Mouse (Mus musculus): Measurements from ENCODE around the gene Krt18.

The Krt18 gene

DNA sequence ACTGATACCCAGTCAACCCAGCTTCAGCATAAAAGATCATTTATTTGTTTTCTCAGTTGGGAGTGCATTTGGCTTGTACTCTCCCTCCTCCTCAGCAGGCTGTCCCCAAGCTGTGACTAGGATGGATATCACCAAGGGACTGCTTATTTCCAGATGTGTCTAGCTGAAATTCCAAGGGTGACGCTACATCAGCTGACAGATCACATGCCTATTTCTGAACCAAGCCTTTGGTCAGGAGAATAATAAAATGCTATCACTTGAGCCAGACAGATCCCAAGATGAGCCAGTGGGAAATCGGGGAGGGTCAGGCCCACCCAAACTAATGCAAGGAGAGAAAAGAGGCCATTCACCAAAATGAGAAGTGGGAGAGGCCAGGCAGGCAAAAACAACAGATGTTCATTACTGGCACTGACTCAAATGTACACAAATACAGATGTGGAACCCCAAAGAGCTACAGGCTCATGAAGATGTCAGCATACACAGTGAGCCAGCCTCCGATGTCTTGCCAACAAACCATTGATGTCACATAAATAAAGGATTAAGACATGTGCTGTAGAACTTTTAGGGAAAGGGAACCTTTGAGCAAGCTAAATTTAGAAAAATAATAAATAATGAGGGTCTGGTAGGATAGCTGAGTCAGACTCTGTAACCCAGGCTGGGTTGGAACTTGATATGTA, 17.3 kb upstream of the Krt18 start:
- no peak for DNase-seq (ENCODE audit: low spot score)

DNA sequence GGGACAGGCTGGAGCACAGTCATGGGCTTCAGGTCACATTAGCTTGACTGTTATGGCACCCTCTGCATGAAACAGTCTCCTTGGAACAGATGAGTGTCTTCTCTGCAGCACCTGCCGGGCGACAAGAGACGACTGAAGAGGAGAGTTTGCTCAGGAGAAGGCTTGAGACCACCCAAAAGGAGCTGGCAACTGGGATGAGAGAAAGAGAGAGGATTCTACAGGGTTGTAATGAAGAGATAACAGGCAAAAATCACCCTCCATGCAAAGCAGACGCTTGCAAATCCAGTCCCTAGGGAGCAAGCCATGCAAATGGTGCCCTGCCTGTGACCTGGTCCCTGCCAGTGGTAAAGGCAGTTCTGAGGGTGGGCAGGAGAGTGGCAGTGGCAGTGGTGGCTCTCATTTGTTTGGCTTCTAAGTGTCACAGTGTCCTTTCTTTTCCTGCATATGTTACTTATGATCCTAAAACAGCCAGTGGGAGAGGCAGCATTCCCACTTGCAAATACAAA, 15.7 kb upstream of the Krt18 start:
- DNase-seq (ENCODE audit: low spot score) = no peak

DNA sequence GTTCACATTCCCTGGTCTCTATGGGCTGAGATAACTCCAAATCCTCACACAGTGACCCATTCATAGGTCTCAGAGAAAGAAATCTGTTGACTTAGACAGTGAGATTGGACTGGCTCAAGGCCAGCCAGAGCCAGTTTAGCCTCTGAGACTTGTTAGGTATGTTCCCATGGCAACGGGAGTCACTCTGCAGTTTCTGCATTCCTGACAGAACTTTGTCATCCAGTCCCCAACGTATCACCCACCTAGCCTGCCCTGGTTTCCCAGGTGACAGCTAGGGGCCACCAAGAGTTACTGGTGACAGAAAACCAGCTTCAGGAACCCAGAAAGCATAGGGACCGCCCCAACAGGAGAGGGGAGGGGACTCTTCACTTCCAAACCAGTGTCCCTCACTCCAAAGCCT, 14.3 kb upstream of the Krt18 start:
- no peak for DNase-seq (ENCODE audit: low spot score)

GRCm38 (mm10) chr15:102014848-102015247, 13.1 kb upstream of the Krt18 start:
- no peak for DNase-seq (ENCODE audit: low spot score)

- DNase-seq (ENCODE audit: low spot score) = no peak
Observed at GRCm38 (mm10) chr15:102016096-102016495, 11.9 kb upstream of the Krt18 start.

- DNase-seq (ENCODE audit: low spot score) = no peak
Observed at GRCm38 (mm10) chr15:102016787-102017186, 11.2 kb upstream of the Krt18 start.

- no peak for DNase-seq (ENCODE audit: low spot score)
Observed at GRCm38 (mm10) chr15:102017918-102018463, 10.0 kb upstream of the Krt18 start.

DNA sequence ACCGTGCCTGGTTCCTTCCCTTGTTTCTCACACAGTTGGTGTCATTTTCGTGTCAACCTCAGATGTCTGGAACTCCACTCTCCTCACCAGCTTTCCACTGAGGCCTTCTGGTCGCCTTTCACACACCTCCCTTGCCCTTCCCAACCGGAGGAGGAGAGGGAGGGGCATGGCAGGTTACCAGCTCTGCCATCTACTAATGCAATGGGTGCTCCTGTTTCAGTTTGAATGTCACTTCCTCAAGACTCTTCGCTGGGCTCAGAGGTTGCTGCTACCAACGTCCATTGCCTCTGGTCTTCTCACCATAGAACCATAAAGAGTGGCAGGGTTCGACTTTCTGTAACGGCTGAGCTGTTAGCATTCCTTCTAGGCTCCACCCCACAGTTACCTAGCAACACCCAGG, 5.5 kb upstream of the Krt18 start:
- no peak for DNase-seq (ENCODE audit: low spot score)

DNA sequence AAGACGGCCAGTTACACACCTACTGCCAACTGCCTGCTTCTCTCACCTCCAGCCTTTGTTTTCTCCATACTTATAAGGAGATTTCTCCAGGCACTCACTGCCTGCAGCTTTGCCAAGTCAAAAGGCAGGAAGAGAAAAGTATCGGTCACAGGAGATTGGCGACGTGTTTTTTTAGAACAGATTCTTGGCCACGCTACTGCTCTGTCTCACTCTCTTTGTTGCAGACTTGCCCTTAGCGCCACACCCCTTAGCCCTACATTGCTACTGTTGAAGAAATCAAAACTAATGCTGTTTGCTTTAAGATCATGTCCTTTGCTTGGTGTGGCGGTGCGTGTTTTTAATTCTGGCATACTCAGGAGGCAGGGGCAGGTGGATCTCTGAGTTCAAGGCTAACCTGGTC, 4.1 kb upstream of the Krt18 start:
- no peak for DNase-seq (ENCODE audit: low spot score)

DNA sequence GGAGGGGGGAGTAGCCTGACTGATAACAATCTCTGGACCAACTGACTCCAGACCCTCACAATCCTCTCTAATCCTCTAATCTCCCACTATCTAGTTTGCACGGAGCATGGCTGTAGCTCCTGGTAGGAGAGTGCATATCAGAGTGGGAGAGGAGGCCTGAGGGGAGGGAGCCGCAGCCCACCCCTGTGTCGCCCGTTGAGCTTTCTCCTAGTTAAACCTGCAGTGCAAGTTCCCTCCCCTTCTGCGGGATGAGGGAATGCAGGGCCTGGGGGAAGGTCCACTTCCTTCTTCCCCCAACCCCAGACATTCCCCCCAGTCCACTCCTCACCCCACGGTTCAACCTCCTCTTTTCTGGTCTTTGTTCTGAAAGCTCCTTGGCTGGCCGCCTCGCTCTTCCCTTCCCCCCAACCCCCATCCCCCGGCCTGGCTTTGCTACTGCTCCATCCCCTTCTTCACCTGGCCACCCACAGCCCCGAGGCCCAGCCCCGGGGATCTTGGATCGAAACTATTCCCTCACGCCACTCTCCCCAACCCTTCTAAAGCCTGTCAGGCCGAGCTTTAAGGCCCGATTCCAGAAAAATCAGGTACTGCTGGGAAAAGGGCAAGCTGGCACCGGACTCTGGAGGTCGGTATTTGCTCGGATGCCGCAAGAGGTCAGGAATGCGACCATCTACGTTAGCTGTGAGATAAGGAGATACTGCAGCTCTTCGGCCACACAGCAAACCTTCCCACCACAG, 2.7 kb upstream of the Krt18 start:
- DNase-seq (ENCODE audit: low spot score) = no peak

DNA sequence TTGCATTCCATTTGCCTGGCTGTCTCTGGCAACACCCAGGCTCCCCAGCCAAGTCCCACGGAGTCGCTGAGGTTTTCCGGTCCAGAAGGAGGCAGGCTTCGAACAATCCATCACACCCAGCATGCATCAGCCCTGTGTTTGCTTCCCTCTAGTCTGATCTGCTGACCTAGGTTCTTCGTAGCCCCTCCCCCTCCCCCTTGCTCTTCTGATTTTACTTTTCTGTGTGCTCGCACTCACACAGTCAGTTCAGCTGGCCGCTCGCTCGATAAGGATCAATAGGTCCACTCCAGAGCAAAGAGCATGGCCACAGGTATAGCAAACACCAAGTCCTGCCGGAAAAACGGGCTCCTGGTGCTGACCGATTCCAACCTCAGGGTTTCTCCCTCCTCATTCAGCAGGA, 1.6 kb upstream of the Krt18 start:
- DNase-seq (ENCODE audit: low spot score) = no peak

- no peak for DNase-seq (ENCODE audit: low spot score)
Observed at GRCm38 (mm10) chr15:102034121-102035053, 6.4 kb downstream of the Krt18 start.

DNA sequence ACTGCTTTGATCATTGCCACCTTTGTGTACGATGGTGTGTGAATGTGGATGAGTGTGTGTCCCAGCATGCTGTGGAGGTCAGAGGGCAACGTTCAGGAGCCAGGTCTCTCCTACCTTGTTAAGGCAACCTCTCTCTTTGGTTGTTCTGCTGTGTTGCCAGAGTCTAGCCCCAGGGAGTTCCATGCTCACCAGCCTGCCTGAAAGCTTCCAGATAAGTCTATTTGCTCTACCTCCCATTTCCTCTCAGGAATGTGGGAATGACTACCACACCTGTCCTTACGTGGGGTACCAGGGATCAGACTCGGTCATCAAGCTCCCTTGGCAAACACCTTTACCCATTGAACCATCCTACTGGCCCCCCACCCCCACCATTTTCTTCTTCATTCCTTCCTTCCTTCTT, 12.3 kb downstream of the Krt18 start:
- DNase-seq (ENCODE audit: low spot score) = no peak

DNA sequence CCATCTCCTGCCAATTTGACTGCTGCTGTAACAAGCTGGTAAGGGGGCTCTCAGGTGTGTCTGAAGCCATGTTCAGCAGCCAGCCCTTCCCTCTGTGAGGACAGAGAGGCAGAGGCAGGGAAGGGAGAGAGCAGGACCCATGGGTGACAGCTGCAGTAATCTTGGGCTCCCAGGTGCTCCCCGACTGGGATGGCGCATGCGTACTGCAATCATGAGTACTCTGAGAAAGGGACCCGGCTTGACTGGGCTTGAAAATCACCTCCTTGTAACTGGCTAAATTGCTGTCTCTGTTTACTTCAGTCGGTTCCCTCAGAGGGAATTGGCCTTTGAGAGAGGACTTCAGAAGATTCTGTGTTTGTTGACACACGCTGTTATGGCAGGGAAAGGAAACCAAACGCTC, 14.0 kb downstream of the Krt18 start:
- DNase-seq (ENCODE audit: low spot score) = no peak

DNA sequence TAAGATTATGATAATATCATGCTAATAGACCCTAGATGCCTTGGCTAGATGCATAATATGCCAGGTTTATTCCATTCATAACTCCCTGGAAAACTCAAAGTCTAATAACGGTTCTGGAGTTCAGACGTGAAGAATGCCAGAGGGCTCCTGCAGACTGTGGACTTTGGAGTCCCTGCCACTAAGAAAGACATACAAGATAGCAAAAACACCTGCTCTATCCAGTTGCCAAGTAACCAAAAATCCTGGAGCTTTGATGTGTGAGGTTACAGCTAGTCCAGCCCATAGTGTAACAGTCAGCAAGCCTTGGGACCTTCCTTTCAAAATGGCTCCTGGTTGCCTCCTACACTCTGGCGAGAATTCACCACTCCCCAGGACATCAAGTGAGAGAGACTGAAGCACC, 16.8 kb downstream of the Krt18 start:
- DNase-seq (ENCODE audit: low spot score) = no peak

- no peak for DNase-seq (ENCODE audit: low spot score)
Observed at GRCm38 (mm10) chr15:102045691-102046090, 17.7 kb downstream of the Krt18 start.

DNA sequence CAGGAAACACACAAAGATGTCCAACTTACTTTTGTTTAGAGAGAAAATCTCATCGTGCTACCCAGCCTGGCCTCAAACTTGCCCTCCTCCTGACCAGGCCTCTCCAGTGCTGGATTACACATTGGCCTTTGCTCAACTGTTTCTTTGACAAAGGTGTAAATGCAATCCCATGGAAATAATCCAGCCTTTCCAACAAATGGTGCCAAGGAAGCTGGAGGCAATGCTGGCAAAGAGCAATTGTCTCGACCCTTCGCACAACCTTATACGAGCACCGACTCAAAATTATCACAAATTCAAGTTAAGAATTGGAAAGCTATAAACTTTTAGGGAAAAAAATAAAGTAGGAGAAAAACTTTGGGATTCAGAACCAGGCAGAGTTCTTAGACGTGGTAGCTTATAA, 20.0 kb downstream of the Krt18 start:
- no peak for DNase-seq (ENCODE audit: low spot score)

- no peak for DNase-seq (ENCODE audit: low spot score)
Observed at GRCm38 (mm10) chr15:102049871-102050270, 21.9 kb downstream of the Krt18 start.

DNA sequence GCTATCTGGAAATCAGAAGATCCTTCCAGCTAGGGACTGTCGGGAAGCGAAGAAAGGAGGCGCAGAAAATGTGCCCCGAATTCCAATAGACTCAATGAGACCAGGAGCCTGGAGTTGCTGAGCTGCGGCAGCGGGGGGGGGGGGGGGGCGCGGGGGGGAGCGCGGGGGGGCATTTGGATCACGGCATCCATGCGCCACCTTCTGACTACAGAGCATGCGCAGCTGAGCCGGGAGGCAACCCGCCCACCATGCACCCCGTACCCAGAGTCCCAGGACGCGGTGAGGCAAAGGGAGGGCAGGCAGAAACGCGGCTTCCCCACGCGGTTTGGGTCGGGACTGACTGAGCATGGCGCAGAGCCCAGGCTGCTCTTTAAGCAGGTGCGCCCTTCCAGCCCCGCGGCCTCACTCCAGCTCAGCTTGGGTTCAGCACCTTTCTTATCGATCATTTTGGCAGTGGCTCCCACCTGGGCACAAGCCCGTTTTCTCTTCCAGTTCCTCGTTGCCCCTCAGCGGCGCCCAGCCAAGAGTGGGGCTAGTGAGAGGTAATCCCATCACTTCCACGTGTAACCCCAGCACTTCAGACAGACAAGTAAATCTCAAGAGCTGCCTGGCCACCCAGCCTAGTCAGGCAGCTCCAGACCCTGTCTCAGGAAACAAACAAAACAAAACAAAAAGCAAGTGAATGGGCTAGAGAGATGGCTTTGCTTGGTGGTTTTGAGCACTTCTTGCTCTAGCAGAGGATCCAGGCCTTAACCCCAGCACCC, 24.1 kb downstream of the Krt18 start:
- no peak for DNase-seq (ENCODE audit: low spot score)

DNA sequence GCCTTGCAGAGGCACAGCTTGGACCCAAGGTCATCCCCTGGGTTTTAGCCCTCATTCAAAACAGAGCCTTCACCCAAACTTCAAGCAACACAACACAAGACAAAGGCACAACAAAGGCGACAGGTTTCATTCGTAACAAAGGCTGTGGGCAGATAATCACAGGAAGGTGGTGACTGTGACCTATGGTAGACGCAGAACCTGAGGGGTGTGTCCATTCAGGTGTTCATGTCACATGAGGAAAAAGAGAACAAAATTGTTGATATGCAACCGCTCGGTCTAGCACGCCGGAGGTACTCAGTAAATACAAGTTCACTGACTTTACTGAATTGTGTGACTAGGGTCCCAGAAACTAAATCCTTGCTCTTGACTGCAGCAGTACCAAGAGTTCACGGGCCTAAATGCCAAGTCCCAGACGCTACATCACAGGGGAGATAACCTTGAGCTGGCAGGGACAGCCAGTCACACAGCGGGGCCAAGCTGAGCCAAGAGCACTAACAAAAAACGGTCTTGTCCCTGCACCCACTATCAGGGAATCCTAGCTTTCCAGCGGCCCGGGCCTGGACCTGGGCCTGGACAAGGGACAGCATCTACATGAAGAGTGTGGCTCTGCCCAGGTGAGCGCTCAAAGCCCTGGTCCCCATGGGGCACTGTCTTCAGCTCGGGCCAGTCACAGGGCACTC, 28.7 kb downstream of the Krt18 start:
- DNase-seq (ENCODE audit: low spot score) = no peak

Data from T-cell, adult 2 months (primary cell).